Mouse (Mus musculus) right cerebral cortex, postnatal 36 days (tissue): ENCODE data around the gene 2310007B03Rik.

Source experiments
- DNase-seq, 2 experiments: peaks; one replicate each; pipeline ENCODE4 v3.0.0; 2022; ENCODE audit warnings: low spot score in 2 of 2, mixed read lengths in 1 of 2

2310007B03Rik gene

DNA sequence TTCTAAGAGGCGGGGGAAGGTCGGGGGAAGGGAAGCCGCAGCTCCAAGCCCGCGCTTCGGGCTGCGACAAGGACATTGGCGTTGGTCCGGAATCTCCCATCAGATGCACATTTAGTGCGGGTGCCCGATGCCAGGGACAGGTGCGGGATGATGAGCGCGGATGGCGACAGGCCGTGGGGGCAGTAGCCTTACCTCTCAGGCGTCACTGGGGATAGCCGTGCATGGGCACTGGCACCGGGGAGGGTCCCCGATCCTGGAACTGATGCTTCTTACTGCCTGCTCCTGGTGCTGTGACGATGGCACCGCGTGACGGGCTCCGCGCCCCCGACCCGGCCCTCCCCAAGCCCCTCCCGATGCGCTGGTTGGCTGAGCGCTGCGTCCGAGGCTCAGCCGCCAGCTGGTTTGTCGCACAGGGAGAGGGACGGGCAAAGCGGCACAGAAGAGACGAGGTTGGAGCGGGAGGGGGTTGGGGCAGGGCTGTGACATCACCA lies 59.1 kb downstream of the 2310007B03Rik start, which contains the start of gene Kif1a:
Gene Kif1a (minus strand): TSS at position 381 of the 491 bp plus-strand sequence.
- peak; percentile 90 to 95 for DNase-seq
